Mouse (Mus musculus) forebrain, embryonic 15.5 days (tissue): ENCODE results near the gene Zfp648. TPM values are rescaled to one million over a fixed set of nuclear protein-coding genes. Genes with fewer than 3 reads are reported as not detected.

Source experiments
- ATAC-seq: fragments of 200-750 bp; cut with Nextera tagmentation; replicated peaks from 2 replicates; pipeline ENCODE4 v1.8.0; 2017; ENCODE audit warnings: mild to moderate bottlenecking, moderate TSS enrichment, moderate library complexity
- H3K27ac ChIP-seq: fragments of 300-500 bp; sonication (generic); replicated peaks from 2 replicates; pipeline ENCODE4 v1.5.1; 2015; ENCODE audit warnings: mild to moderate bottlenecking, inconsistent platforms
- H3K27me3 ChIP-seq: fragments of 300-500 bp; sonication (generic); 2 replicates; pipeline ENCODE4 v1.6.1; 2015; ENCODE audit warnings: inconsistent platforms
- H3K36me3 ChIP-seq: fragments of 300-500 bp; sonication (generic); 2 replicates; pipeline ENCODE4 v1.6.1; 2015; ENCODE audit warnings: mild to moderate bottlenecking, inconsistent platforms
- H3K4me1 ChIP-seq: fragments of 300-500 bp; sonication (generic); 2 replicates; pipeline ENCODE4 v1.6.1; 2015; ENCODE audit warnings: inconsistent platforms
- H3K4me2 ChIP-seq: fragments of 300-500 bp; sonication (generic); replicated peaks from 2 replicates; pipeline ENCODE4 v1.6.1; 2015; ENCODE audit warnings: mild to moderate bottlenecking, inconsistent platforms
- H3K4me3 ChIP-seq: fragments of 300-500 bp; sonication (generic); 2 replicates; pipeline ENCODE4 v1.5.1; 2015; ENCODE audit warnings: mild to moderate bottlenecking, inconsistent platforms
- H3K9ac ChIP-seq: fragments of 300-500 bp; sonication (generic); replicated peaks from 2 replicates; pipeline ENCODE4 v1.6.1; 2015; ENCODE audit warnings: mild to moderate bottlenecking, inconsistent platforms
- H3K9me3 ChIP-seq: fragments of 300-500 bp; sonication (generic); 2 replicates; pipeline ENCODE4 v1.6.1; 2016; ENCODE audit warnings: inconsistent platforms
- WGBS: fragments of 180-500 bp; shearing (Covaris S2); methylation state at CpG from one replicate; pipeline ENCODE4 v1.1.7; 2015; ENCODE audit warnings: mixed read lengths; 5-methylcytosine and 5-hydroxymethylcytosine counted together
- polyA plus RNA-seq: library from polyadenylated mRNA; unstranded; fragments of >200 nt; fragmentation: Nextera tagmentation; extraction: Ambion mirVana; gene quantifications from 2 replicates; pipeline ENCODE4 v1.2.1, GENCODE M21; 2015

Zfp648 gene
- 0.09 and 0.18 TPM in 2 replicates for polyA plus RNA-seq

- Histone ChIP-seq H3K36me3 (no peaks in the 10 kb centered on the region), H3K4me2 (no peak within 1 kb of the TSS), H3K9ac (no peak within 1 kb of the TSS), H3K27ac (no peak within 1 kb of the TSS), H3K4me3 (no peak within 1 kb of the TSS), H3K27me3 (peaks cover 27% of the 10 kb centered on the region), H3K9me3 (no peaks in the 10 kb centered on the region), H3K4me1 (peaks cover 10% of the 10 kb centered on the region)
- no peak for ATAC-seq
- 37% methylated on average over 14 of the region's 14 CpGs for WGBS
These were observed at the start of gene Zfp648 for GRCm38 (mm10) chr1:154200955-154201722. Gene Zfp648, plus strand, starts transcription at chr1:154201187.

GRCm38 (mm10) chr1:154152539-154152938, 48.4 kb upstream of the Zfp648 start:
- Histone ChIP-seq H3K4me1 (peaks cover 25% of the 10 kb centered on the region), H3K27ac (no peak overlapping the region), H3K36me3 (no peaks in the 10 kb centered on the region), H3K4me2 (no peak overlapping the region), H3K9ac (no peak overlapping the region), H3K4me3 (no peak overlapping the region), H3K27me3 (no peaks in the 10 kb centered on the region), H3K9me3 (no peaks in the 10 kb centered on the region)
- WGBS = 19% methylated on average over 1 of the region's 1 CpGs
- no peak for ATAC-seq

GRCm38 (mm10) chr1:154153800-154154199, 47.2 kb upstream of the Zfp648 start:
- no peaks in the 10 kb centered on the region for H3K36me3 ChIP-seq
- H3K4me2 ChIP-seq = no peak overlapping the region
- no peak overlapping the region for H3K27ac ChIP-seq
- no peak overlapping the region for H3K9ac ChIP-seq
- peaks cover 25% of the 10 kb centered on the region for H3K4me1 ChIP-seq
- H3K4me3 ChIP-seq = no peak overlapping the region
- 91% methylated on average over 7 of the region's 7 CpGs for WGBS
- ATAC-seq = no peak
- no peaks in the 10 kb centered on the region for H3K27me3 ChIP-seq
- H3K9me3 ChIP-seq = no peaks in the 10 kb centered on the region

- ATAC-seq = peak; percentile 93
- Histone ChIP-seq H3K4me2 (no peak overlapping the region), H3K27ac (peak overlapping the region; percentile 71), H3K36me3 (no peaks in the 10 kb centered on the region), H3K4me1 (peaks cover 14% of the 10 kb centered on the region), H3K27me3 (no peaks in the 10 kb centered on the region), H3K9ac (no peak overlapping the region), H3K9me3 (no peaks in the 10 kb centered on the region), H3K4me3 (no peak overlapping the region)
- 16% methylated on average over 14 of the region's 14 CpGs for WGBS
These were observed 44.6 kb upstream of the Zfp648 start for GRCm38 (mm10) chr1:154156177-154157062.

GRCm38 (mm10) chr1:154157131-154157530, 43.9 kb upstream of the Zfp648 start:
- Histone ChIP-seq H3K4me2 (no peak overlapping the region), H3K9me3 (no peaks in the 10 kb centered on the region), H3K27me3 (no peaks in the 10 kb centered on the region), H3K4me3 (no peak overlapping the region), H3K36me3 (no peaks in the 10 kb centered on the region), H3K9ac (no peak overlapping the region), H3K27ac (peak overlapping the region; percentile 71), H3K4me1 (peaks cover 14% of the 10 kb centered on the region)
- peak; percentile 63 for ATAC-seq
- 29% methylated on average over 4 of the region's 4 CpGs for WGBS

- H3K4me2 ChIP-seq = no peak overlapping the region
- no peak overlapping the region for H3K9ac ChIP-seq
- ATAC-seq = no peak
- WGBS = 83% methylated on average over 6 of the region's 6 CpGs
- no peak overlapping the region for H3K4me3 ChIP-seq
- H3K27me3 ChIP-seq = no peaks in the 10 kb centered on the region
- H3K27ac ChIP-seq = no peak overlapping the region
- no peaks in the 10 kb centered on the region for H3K4me1 ChIP-seq
- H3K36me3 ChIP-seq = no peaks in the 10 kb centered on the region
- H3K9me3 ChIP-seq = no peaks in the 10 kb centered on the region
These were observed 33.3 kb upstream of the Zfp648 start for GRCm38 (mm10) chr1:154167696-154168095.

GRCm38 (mm10) chr1:154175334-154175733, 25.7 kb upstream of the Zfp648 start:
- Histone ChIP-seq H3K4me1 (no peaks in the 10 kb centered on the region), H3K9me3 (no peaks in the 10 kb centered on the region), H3K27ac (no peak overlapping the region), H3K9ac (no peak overlapping the region), H3K27me3 (no peaks in the 10 kb centered on the region), H3K4me3 (no peak overlapping the region), H3K4me2 (no peak overlapping the region), H3K36me3 (no peaks in the 10 kb centered on the region)
- WGBS = 65% methylated on average over 6 of the region's 6 CpGs
- peak; percentile 60 for ATAC-seq

GRCm38 (mm10) chr1:154177781-154178180, 23.2 kb upstream of the Zfp648 start:
- H3K36me3 ChIP-seq = no peaks in the 10 kb centered on the region
- no peaks in the 10 kb centered on the region for H3K27me3 ChIP-seq
- H3K9me3 ChIP-seq = no peaks in the 10 kb centered on the region
- H3K4me3 ChIP-seq = no peak overlapping the region
- no peak overlapping the region for H3K4me2 ChIP-seq
- H3K9ac ChIP-seq = no peak overlapping the region
- WGBS = 96% methylated on average over 4 of the region's 4 CpGs
- no peak for ATAC-seq
- H3K27ac ChIP-seq = no peak overlapping the region
- no peaks in the 10 kb centered on the region for H3K4me1 ChIP-seq

- no peak overlapping the region for H3K4me3 ChIP-seq
- H3K4me1 ChIP-seq = no peaks in the 10 kb centered on the region
- H3K27me3 ChIP-seq = no peaks in the 10 kb centered on the region
- H3K9me3 ChIP-seq = no peaks in the 10 kb centered on the region
- no peak overlapping the region for H3K9ac ChIP-seq
- no peak overlapping the region for H3K4me2 ChIP-seq
- H3K36me3 ChIP-seq = no peaks in the 10 kb centered on the region
- 91% methylated on average over 8 of the region's 8 CpGs for WGBS
- H3K27ac ChIP-seq = no peak overlapping the region
- ATAC-seq = no peak
These were observed 22.3 kb upstream of the Zfp648 start for GRCm38 (mm10) chr1:154178541-154179155.

- H3K36me3 ChIP-seq = no peaks in the 10 kb centered on the region
- no peak overlapping the region for H3K27ac ChIP-seq
- no peaks in the 10 kb centered on the region for H3K27me3 ChIP-seq
- no peak overlapping the region for H3K4me2 ChIP-seq
- H3K4me3 ChIP-seq = no peak overlapping the region
- no peaks in the 10 kb centered on the region for H3K4me1 ChIP-seq
- no peak overlapping the region for H3K9ac ChIP-seq
- peak; percentile 98 for ATAC-seq
- 25% methylated on average over 2 of the region's 2 CpGs for WGBS
- H3K9me3 ChIP-seq = no peaks in the 10 kb centered on the region
These were observed 20.0 kb upstream of the Zfp648 start for GRCm38 (mm10) chr1:154180952-154181351.

- Histone ChIP-seq H3K4me2 (no peak overlapping the region), H3K27me3 (no peaks in the 10 kb centered on the region), H3K27ac (no peak overlapping the region), H3K4me3 (no peak overlapping the region), H3K4me1 (no peaks in the 10 kb centered on the region), H3K36me3 (no peaks in the 10 kb centered on the region), H3K9me3 (no peaks in the 10 kb centered on the region), H3K9ac (no peak overlapping the region)
- WGBS = 72% methylated on average over 6 of the region's 6 CpGs
- ATAC-seq = no peak
These were observed 18.5 kb upstream of the Zfp648 start for GRCm38 (mm10) chr1:154182396-154183076.
